Mouse (Mus musculus) liver, embryonic 14.5 days (tissue): ENCODE results near the gene Wsb1. TPM values are rescaled to one million over a fixed set of nuclear protein-coding genes. Genes with fewer than 3 reads are reported as not detected.

Experiments used
- ATAC-seq: fragments of 200-750 bp; cut with Nextera tagmentation; 2 replicates; pipeline ENCODE4 v1.8.0; 2017; ENCODE audit warnings: moderate number of reproducible peaks, mild to moderate bottlenecking, moderate library complexity; ENCODE audit not compliant: insufficient read depth
- DNase-seq, 3 experiments: peaks; one replicate each; pipeline ENCODE4 v3.0.0-alpha.2; 2012 to 2013; ENCODE audit warnings: low read depth in 3 of 3, low spot score in 3 of 3
- H3K27ac ChIP-seq: fragments of 300-500 bp; sonication (generic); 2 replicates; pipeline ENCODE4 v1.5.1; 2014; ENCODE audit warnings: moderate library complexity, mild to moderate bottlenecking, control low read depth, inconsistent platforms
- H3K27me3 ChIP-seq: fragments of 300-500 bp; sonication (generic); 2 replicates; pipeline ENCODE4 v1.6.1; 2014; ENCODE audit warnings: mild to moderate bottlenecking, low read length, moderate library complexity; ENCODE audit not compliant: control insufficient read depth, insufficient read depth
- H3K36me3 ChIP-seq: fragments of 300-500 bp; sonication (generic); replicated peaks from 2 replicates; pipeline ENCODE4 v1.6.1; 2014; ENCODE audit warnings: low read depth; ENCODE audit not compliant: control insufficient read depth, insufficient read depth
- H3K4me1 ChIP-seq, 2 experiments: fragments of 200-500 bp in 1 of 2; fragments of 300-500 bp in 1 of 2; sonication (generic) in 1 of 2; replicated peaks; 2 replicates each; pipeline ENCODE4 v1.6.1; 2012 to 2014; ENCODE audit warnings: antibody characterized with exemption in 1 of 2, inconsistent platforms in 1 of 2, low read length in 1 of 2; ENCODE audit not compliant: control insufficient read depth in 2 of 2, insufficient read depth in 2 of 2
- H3K4me2 ChIP-seq: fragments of 300-500 bp; sonication (generic); 2 replicates; pipeline ENCODE4 v1.6.1; 2014; ENCODE audit warnings: low read depth, mild to moderate bottlenecking, control low read depth, moderate library complexity
- H3K4me3 ChIP-seq, 2 experiments: fragments of 200-500 bp in 1 of 2; fragments of 300-500 bp in 1 of 2; sonication (generic) in 1 of 2; 2 replicates each; pipeline ENCODE4 v1.5.1; 2012 to 2014; ENCODE audit warnings: low read depth in 2 of 2, low read length in 2 of 2, mild to moderate bottlenecking in 2 of 2, control low read depth in 1 of 2, inconsistent platforms in 1 of 2, moderate library complexity in 1 of 2; ENCODE audit not compliant: insufficient read depth in 1 of 2
- H3K9ac ChIP-seq: fragments of 300-500 bp; sonication (generic); replicated peaks from 2 replicates; pipeline ENCODE4 v1.6.1; 2014; ENCODE audit warnings: mild to moderate bottlenecking, control low read depth, moderate library complexity
- H3K9me3 ChIP-seq: fragments of 300-500 bp; sonication (generic); 2 replicates; pipeline ENCODE4 v1.6.1; 2016; ENCODE audit warnings: low read length, mixed read lengths; ENCODE audit not compliant: control insufficient read depth
- CTCF ChIP-seq: IDR thresholded peaks from 2 replicates; pipeline ENCODE4 v1.5.1; 2016; ENCODE audit warnings: antibody characterized with exemption, low read depth, control low read depth
- EP300 ChIP-seq: IDR thresholded peaks from 2 replicates; pipeline ENCODE4 v1.6.1; 2016; ENCODE audit warnings: antibody characterized with exemption, low read depth
- WGBS: fragments of 180-500 bp; shearing (Covaris S2); extraction: QIAGEN DNeasy Blood & Tissue Kit; methylation state at CpG from one replicate; pipeline ENCODE4 v1.1.7; 2014; ENCODE audit not compliant: insufficient replicate concordance; 5-methylcytosine and 5-hydroxymethylcytosine counted together
- polyA plus RNA-seq, 2 experiments: library from polyadenylated mRNA; depleted of rRNA in 1 of 2; stranded (reverse) in 1 of 2; unstranded in 1 of 2; fragments of >200 nt; fragmentation: Nextera tagmentation in 1 of 2; extraction: Ambion mirVana in 1 of 2; gene quantifications; 2 replicates each; pipeline versions ENCODE4 v1.2.1 to v1.2.3; 2012 to 2014

Wsb1 gene
- polyA plus RNA-seq, 2 experiments: 29.4 to 30.2 TPM

DNA sequence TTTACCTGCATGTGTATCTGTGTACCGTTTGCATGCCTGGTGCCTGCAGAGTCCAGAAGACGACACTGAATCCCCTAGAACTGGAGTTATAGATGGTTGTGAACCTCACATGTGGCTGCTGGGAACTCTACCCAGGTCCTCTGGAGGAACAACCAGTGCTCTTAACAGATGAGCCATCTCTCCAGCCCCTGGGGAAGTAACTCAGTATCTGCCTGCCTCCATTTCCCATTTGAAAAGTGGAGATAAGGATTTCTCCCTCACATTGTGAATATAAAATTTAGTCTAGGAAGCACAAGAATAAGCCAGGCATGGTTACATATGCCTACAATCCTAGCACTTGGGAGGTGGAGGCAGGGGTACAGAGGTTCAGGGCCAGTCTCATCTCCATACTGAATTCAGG is 64.2 kb downstream of the Wsb1 start:
- Histone ChIP-seq H3K4me3 (no peak overlapping the region), H3K9me3 (no peaks in the 10 kb centered on the region), H3K27me3 (no peaks in the 10 kb centered on the region), H3K27ac (no peak overlapping the region), H3K36me3 (no peaks in the 10 kb centered on the region), H3K4me2 (no peak overlapping the region), H3K4me1 (no peaks in the 10 kb centered on the region), H3K9ac (no peak overlapping the region)
- no peak for DNase-seq
- no peak for ATAC-seq
- TF ChIP-seq CTCF (no peak), EP300 (no peak)
- WGBS: 59% methylated on average over 2 of the region's 2 CpGs

Other genes with a start within 250 kb of the Wsb1 start
- gene Ksr1, start 108.3 kb downstream of the Wsb1 start, polyA plus RNA-seq (2012; rRNA removed): 3.2 and 4.0 TPM in 2 replicates
- 1.7 and 2.8 TPM in 2 replicates for gene Ksr1, start 108.3 kb downstream of the Wsb1 start, polyA plus RNA-seq (2014; fragmentation: Nextera tagmentation; extraction: Ambion mirVana)
- not detected in 2 replicates for gene Gm9964, start 42.2 kb upstream of the Wsb1 start, polyA plus RNA-seq (2012; rRNA removed)
- gene Gm9964, start 42.2 kb upstream of the Wsb1 start, polyA plus RNA-seq (2014; fragmentation: Nextera tagmentation; extraction: Ambion mirVana): not detected in 2 replicates
- 2.0 and 2.3 TPM in 2 replicates for gene Nf1, start 85.0 kb upstream of the Wsb1 start, polyA plus RNA-seq (2012; rRNA removed)
- 1.7 and 1.8 TPM in 2 replicates for gene Nf1, start 85.0 kb upstream of the Wsb1 start, polyA plus RNA-seq (2014; fragmentation: Nextera tagmentation; extraction: Ambion mirVana)
- 0.01 and 0.02 TPM in 2 replicates for gene Omg, start 249.4 kb upstream of the Wsb1 start, polyA plus RNA-seq (2012; rRNA removed)
- gene Omg, start 249.4 kb upstream of the Wsb1 start, polyA plus RNA-seq (2014; fragmentation: Nextera tagmentation; extraction: Ambion mirVana): not detected in 2 replicates